Mouse (Mus musculus): ENCODE measurements at regions not wholly inside any gene's neighbourhood (a gene's known extent, or its start where the extent isn't known, plus 50 kb on each side); places are given as distances from the start of the nearest gene placed in this dataset.

- Histone ChIP-seq H3K27ac (replicated peaks; ENCODE audit: low read depth, low read length) (no peak overlapping the region), H3K27me3 (ENCODE audit: control insufficient read depth, insufficient read depth, low read length) (no peaks in the 10 kb centered on the region), H3K4me1 (ENCODE audit: control insufficient read depth, insufficient read depth, low read length) (no peaks in the 10 kb centered on the region), H3K4me3 (replicated peaks; ENCODE audit: low read depth, low read length) (no peak overlapping the region), H3K9ac (replicated peaks; ENCODE audit: low read length) (no peak overlapping the region), H3K4me2 (ENCODE audit: low read length) (no peak overlapping the region), H3K36me3 (ENCODE audit: control insufficient read depth, insufficient read depth, low read length) (no peaks in the 10 kb centered on the region), H3K9me3 (ENCODE audit: control insufficient read depth, low read length) (no peaks in the 10 kb centered on the region)
- WGBS, result 83% methylated on average over 6 of the region's 6 CpGs
- ATAC-seq (ENCODE audit: low FRiP score, low TSS enrichment), result no peak
- DNase-seq, result no peak
Measured at GRCm38 (mm10) chr6:135501791-135502190, 139.4 kb downstream of the Emp1 start.

GRCm38 (mm10) chr6:135502405-135502804 lies 140.1 kb downstream of the Emp1 start:
- Histone ChIP-seq H3K27ac (replicated peaks; ENCODE audit: low read depth, low read length) (no peak overlapping the region), H3K4me3 (replicated peaks; ENCODE audit: low read depth, low read length) (no peak overlapping the region), H3K9me3 (ENCODE audit: control insufficient read depth, low read length) (no peaks in the 10 kb centered on the region), H3K4me1 (ENCODE audit: control insufficient read depth, insufficient read depth, low read length) (no peaks in the 10 kb centered on the region), H3K36me3 (ENCODE audit: control insufficient read depth, insufficient read depth, low read length) (no peaks in the 10 kb centered on the region), H3K9ac (replicated peaks; ENCODE audit: low read length) (no peak overlapping the region), H3K4me2 (ENCODE audit: low read length) (no peak overlapping the region), H3K27me3 (ENCODE audit: control insufficient read depth, insufficient read depth, low read length) (no peaks in the 10 kb centered on the region)
- DNase-seq, result no peak
- no peak for ATAC-seq (ENCODE audit: low FRiP score, low TSS enrichment)
- WGBS, result 67% methylated on average over 8 of the region's 8 CpGs

DNA sequence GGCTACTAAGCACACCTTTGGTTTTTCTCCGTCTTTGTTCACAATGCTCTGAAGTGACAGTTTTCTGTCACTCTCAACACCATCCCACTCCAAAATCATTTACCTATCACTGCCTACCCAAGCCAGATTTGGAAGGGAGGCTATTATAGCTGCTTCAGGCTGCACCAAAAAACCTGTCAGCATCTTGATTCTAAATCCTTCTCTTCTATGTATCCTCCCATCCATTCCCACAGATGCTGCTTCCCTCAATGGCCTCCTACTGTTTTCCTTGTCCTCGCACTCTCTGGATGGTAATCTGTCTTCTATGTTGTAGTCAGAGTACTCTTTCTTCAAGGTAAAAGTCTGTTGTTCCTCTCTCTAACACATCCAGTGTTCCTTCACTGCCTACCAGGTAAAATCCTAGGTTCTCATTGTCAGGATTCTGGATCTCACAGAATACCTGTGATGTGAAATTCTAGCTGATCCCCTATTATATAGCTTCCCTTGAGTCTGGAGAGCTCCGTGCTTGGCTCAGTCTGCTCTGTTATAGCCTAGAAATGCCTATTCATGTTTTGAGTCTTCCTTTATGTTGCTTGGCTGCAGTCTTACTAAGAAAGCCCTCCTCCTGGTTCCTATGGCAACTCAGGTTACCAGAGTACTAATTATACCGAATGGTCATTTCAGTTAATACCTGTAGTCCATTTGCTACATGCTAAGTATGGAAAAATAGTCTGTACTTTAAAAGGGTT lies 156.5 kb downstream of the Emp1 start:
- peak; percentile 45 for DNase-seq
- H3K9ac ChIP-seq (replicated peaks; ENCODE audit: low read length), result no peak overlapping the region
- H3K36me3 ChIP-seq (ENCODE audit: control insufficient read depth, insufficient read depth, low read length), result no peaks in the 10 kb centered on the region
- H3K9me3 ChIP-seq (ENCODE audit: control insufficient read depth, low read length), result no peaks in the 10 kb centered on the region
- H3K4me2 ChIP-seq (ENCODE audit: low read length), result no peak overlapping the region
- ATAC-seq (ENCODE audit: low FRiP score, low TSS enrichment), result no peak
- WGBS, result 23% methylated on average over 4 of the region's 4 CpGs
- H3K27me3 ChIP-seq (ENCODE audit: control insufficient read depth, insufficient read depth, low read length), result no peaks in the 10 kb centered on the region
- peaks cover 20% of the 10 kb centered on the region for H3K4me1 ChIP-seq (ENCODE audit: control insufficient read depth, insufficient read depth, low read length)
- no peak overlapping the region for H3K27ac ChIP-seq (replicated peaks; ENCODE audit: low read depth, low read length)
- no peak overlapping the region for H3K4me3 ChIP-seq (replicated peaks; ENCODE audit: low read depth, low read length)

DNA sequence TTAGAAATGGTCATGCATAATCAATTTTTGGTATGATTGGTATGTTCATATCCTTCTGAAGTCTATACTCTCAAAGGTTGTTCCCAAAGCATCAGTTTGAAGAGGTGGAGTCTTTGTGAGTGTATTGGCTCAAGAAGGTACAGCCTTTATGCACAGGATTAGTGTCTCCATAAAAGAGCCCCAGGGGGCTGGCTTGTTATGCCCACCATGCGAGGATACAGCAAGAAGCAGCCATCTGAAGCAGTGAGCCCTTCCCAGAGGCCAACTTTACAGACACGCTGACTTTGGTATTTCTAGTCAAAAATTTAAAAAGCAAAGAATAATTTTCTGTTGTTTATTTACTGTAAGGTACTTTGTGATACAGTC lies 157.1 kb downstream of the Emp1 start:
- WGBS, result 16% methylated on average over 2 of the region's 2 CpGs
- Histone ChIP-seq H3K4me3 (replicated peaks; ENCODE audit: low read depth, low read length) (no peak overlapping the region), H3K27ac (replicated peaks; ENCODE audit: low read depth, low read length) (no peak overlapping the region), H3K36me3 (ENCODE audit: control insufficient read depth, insufficient read depth, low read length) (no peaks in the 10 kb centered on the region), H3K9ac (replicated peaks; ENCODE audit: low read length) (no peak overlapping the region), H3K27me3 (ENCODE audit: control insufficient read depth, insufficient read depth, low read length) (no peaks in the 10 kb centered on the region), H3K4me2 (ENCODE audit: low read length) (no peak overlapping the region), H3K9me3 (ENCODE audit: control insufficient read depth, low read length) (no peaks in the 10 kb centered on the region), H3K4me1 (ENCODE audit: control insufficient read depth, insufficient read depth, low read length) (peaks cover 20% of the 10 kb centered on the region)
- no peak for ATAC-seq (ENCODE audit: low FRiP score, low TSS enrichment)
- DNase-seq, result peak; percentile 46

DNA sequence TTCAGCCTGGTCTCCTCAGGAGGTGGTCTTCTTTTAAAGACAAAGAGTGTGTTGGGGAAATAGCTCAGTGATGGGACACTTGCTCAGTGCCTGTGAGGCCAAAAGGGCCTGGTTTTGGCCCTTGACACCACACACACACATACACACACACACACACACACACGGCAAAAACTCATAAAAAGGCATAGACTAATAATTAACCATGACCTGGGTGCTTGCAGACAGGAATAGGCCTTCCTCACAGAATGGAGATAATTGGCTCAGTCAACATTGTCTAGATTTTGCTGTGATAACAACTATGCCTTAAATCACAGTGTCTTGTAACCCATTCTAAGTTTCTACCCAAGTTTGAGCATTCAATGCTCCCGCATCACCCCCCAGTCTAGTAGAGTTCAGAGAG lies 158.5 kb downstream of the Emp1 start:
- Histone ChIP-seq H3K36me3 (ENCODE audit: control insufficient read depth, insufficient read depth, low read length) (no peaks in the 10 kb centered on the region), H3K9me3 (ENCODE audit: control insufficient read depth, low read length) (no peaks in the 10 kb centered on the region), H3K4me2 (ENCODE audit: low read length) (no peak overlapping the region), H3K4me3 (replicated peaks; ENCODE audit: low read depth, low read length) (no peak overlapping the region), H3K27ac (replicated peaks; ENCODE audit: low read depth, low read length) (no peak overlapping the region), H3K4me1 (ENCODE audit: control insufficient read depth, insufficient read depth, low read length) (peaks cover 25% of the 10 kb centered on the region), H3K27me3 (ENCODE audit: control insufficient read depth, insufficient read depth, low read length) (no peaks in the 10 kb centered on the region), H3K9ac (replicated peaks; ENCODE audit: low read length) (no peak overlapping the region)
- DNase-seq (no peak), ATAC-seq (ENCODE audit: low FRiP score, low TSS enrichment) (no peak)
- 83% methylated on average over 2 of the region's 2 CpGs for WGBS

DNA sequence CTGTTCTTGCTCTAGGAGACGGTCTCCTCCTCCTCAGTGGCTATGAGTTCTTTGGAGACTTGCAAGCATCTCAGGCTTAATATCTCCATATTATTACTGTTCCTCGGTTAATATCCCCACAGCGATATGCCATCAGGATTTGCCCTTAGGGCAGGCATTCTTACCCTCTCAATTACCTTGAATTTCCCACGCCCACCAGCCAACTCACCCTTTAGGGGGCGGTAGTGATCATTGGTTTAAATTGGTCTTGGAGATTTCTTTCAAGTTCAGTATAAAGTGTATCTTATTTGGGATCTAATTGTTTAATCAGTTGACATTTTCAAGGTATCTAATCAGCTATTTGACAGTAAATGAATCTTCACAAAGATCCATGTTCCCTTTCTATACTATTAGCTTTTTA lies 162.5 kb downstream of the Emp1 start:
- no peak overlapping the region for H3K9ac ChIP-seq (replicated peaks; ENCODE audit: low read length)
- WGBS, result 70% methylated on average over 5 of the region's 5 CpGs
- H3K27me3 ChIP-seq (ENCODE audit: control insufficient read depth, insufficient read depth, low read length), result no peaks in the 10 kb centered on the region; the same call in 1 of the 2 replicates
- no peaks in the 10 kb centered on the region for H3K36me3 ChIP-seq (ENCODE audit: control insufficient read depth, insufficient read depth, low read length)
- no peaks in the 10 kb centered on the region for H3K9me3 ChIP-seq (ENCODE audit: control insufficient read depth, low read length)
- peaks cover 15% of the 10 kb centered on the region; the same call in 1 of the 2 replicates for H3K4me1 ChIP-seq (ENCODE audit: control insufficient read depth, insufficient read depth, low read length)
- no peak overlapping the region for H3K4me2 ChIP-seq (ENCODE audit: low read length)
- DNase-seq (no peak), ATAC-seq (ENCODE audit: low FRiP score, low TSS enrichment) (no peak)
- H3K27ac ChIP-seq (replicated peaks; ENCODE audit: low read depth, low read length), result no peak overlapping the region
- H3K4me3 ChIP-seq (replicated peaks; ENCODE audit: low read depth, low read length), result no peak overlapping the region

GRCm38 (mm10) chr6:135525841-135526327 lies 163.5 kb downstream of the Emp1 start:
- H3K9ac ChIP-seq (replicated peaks; ENCODE audit: low read length), result no peak overlapping the region
- H3K4me2 ChIP-seq (ENCODE audit: low read length), result peak overlapping the region; percentile 25; the same call in 1 of the 2 replicates
- WGBS, result 38% methylated on average over 5 of the region's 5 CpGs
- no peaks in the 10 kb centered on the region for H3K36me3 ChIP-seq (ENCODE audit: control insufficient read depth, insufficient read depth, low read length)
- H3K9me3 ChIP-seq (ENCODE audit: control insufficient read depth, low read length), result no peaks in the 10 kb centered on the region
- H3K27ac ChIP-seq (replicated peaks; ENCODE audit: low read depth, low read length), result no peak overlapping the region
- H3K4me3 ChIP-seq (replicated peaks; ENCODE audit: low read depth, low read length), result no peak overlapping the region
- peak; percentile 77 for ATAC-seq (ENCODE audit: low FRiP score, low TSS enrichment)
- peak; percentile 90 for DNase-seq
- H3K4me1 ChIP-seq (ENCODE audit: control insufficient read depth, insufficient read depth, low read length), result peaks cover 11% of the 10 kb centered on the region; the same call in 1 of the 2 replicates
- no peaks in the 10 kb centered on the region; the same call in 1 of the 2 replicates for H3K27me3 ChIP-seq (ENCODE audit: control insufficient read depth, insufficient read depth, low read length)

DNA sequence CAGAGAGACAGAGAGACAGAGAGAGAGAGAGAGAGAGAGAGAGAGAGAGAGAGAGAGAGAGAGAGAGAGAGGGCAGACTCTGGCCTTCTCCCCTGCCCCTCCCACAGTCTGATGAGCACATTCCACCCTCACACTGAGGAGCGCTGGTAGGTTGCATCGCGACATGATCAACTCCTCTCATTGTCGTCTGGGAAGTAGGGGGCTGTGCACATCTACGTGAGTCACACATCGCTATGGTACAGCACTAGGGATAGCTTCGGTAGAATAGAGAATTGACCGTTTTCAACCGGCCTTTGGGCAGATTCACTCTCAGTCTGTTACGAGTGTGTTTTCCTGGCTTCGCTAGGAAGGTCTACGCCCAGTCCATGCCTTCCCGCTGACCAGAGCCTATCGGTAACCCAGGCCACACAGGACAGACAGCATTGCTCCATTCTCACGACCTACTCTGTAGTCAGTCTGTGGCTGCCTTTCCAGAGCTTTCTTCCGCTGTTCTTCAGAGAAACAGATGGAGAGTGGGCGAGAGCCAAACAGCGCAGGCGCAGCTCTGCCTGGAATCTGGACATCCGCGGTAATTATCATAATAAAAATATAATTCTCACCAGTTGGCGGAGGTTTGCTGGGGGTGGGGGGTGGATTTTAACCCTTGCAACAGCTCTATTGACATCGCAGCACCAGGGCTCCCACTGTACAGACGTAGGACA lies 164.3 kb downstream of the Emp1 start:
- ATAC-seq (ENCODE audit: low FRiP score, low TSS enrichment) (peak; percentile 53), DNase-seq (no peak)
- Histone ChIP-seq H3K27ac (replicated peaks; ENCODE audit: low read depth, low read length) (0 out of 2 replicates have a peak overlapping the region, but pooled peaks have one; percentile 13), H3K4me1 (ENCODE audit: control insufficient read depth, insufficient read depth, low read length) (peaks cover 11% of the 10 kb centered on the region; the same call in 1 of the 2 replicates), H3K9me3 (ENCODE audit: control insufficient read depth, low read length) (no peaks in the 10 kb centered on the region), H3K4me3 (replicated peaks; ENCODE audit: low read depth, low read length) (no peak overlapping the region), H3K36me3 (ENCODE audit: control insufficient read depth, insufficient read depth, low read length) (no peaks in the 10 kb centered on the region), H3K27me3 (ENCODE audit: control insufficient read depth, insufficient read depth, low read length) (no peaks in the 10 kb centered on the region; the same call in 1 of the 2 replicates), H3K4me2 (ENCODE audit: low read length) (no peak overlapping the region), H3K9ac (replicated peaks; ENCODE audit: low read length) (no peak overlapping the region)
- 77% methylated on average over 24 of the region's 24 CpGs for WGBS
